Mouse (Mus musculus) liver, embryonic 13.5 days (tissue): ENCODE data around the gene Safb2. TPM values are rescaled to one million over a fixed set of nuclear protein-coding genes. Genes with fewer than 3 reads are reported as not detected.

Experiments
- ATAC-seq: fragments of 200-750 bp; cut with Nextera tagmentation; 2 replicates; pipeline ENCODE4 v1.8.0; 2017; ENCODE audit warnings: low read depth, mild to moderate bottlenecking, moderate number of reproducible peaks, moderate library complexity
- DNase-seq: peaks from one replicate; pipeline ENCODE4 v3.0.0; 2022
- H3K27ac ChIP-seq: fragments of 300-500 bp; sonication (generic); 2 replicates; pipeline ENCODE4 v1.5.1; 2015; ENCODE audit warnings: moderate library complexity, mild to moderate bottlenecking, inconsistent platforms
- H3K27me3 ChIP-seq: fragments of 300-500 bp; sonication (generic); 2 replicates; pipeline ENCODE4 v1.6.1; 2015; ENCODE audit warnings: mild to moderate bottlenecking, inconsistent platforms
- H3K36me3 ChIP-seq: fragments of 300-500 bp; sonication (generic); 2 replicates; pipeline ENCODE4 v1.6.1; 2015; ENCODE audit warnings: mild to moderate bottlenecking, inconsistent platforms
- H3K4me1 ChIP-seq: fragments of 300-500 bp; sonication (generic); replicated peaks from 2 replicates; pipeline ENCODE4 v1.6.1; 2015; ENCODE audit warnings: inconsistent platforms
- H3K4me2 ChIP-seq: fragments of 300-500 bp; sonication (generic); 2 replicates; pipeline ENCODE4 v1.6.1; 2015; ENCODE audit warnings: inconsistent platforms, mild to moderate bottlenecking, moderate library complexity
- H3K4me3 ChIP-seq: fragments of 300-500 bp; sonication (generic); replicated peaks from 2 replicates; pipeline ENCODE4 v1.5.1; 2015; ENCODE audit warnings: mild to moderate bottlenecking, inconsistent platforms
- H3K9ac ChIP-seq: fragments of 300-500 bp; sonication (generic); 2 replicates; pipeline ENCODE4 v1.6.1; 2015; ENCODE audit warnings: mild to moderate bottlenecking, inconsistent platforms
- H3K9me3 ChIP-seq: fragments of 300-500 bp; sonication (generic); replicated peaks from 2 replicates; pipeline ENCODE4 v1.6.1; 2016; ENCODE audit warnings: inconsistent platforms
- WGBS: fragments of 180-500 bp; shearing (Covaris S2); methylation state at CpG from one replicate; pipeline ENCODE4 v1.1.7; 2015; ENCODE audit not compliant: insufficient replicate concordance; 5-methylcytosine and 5-hydroxymethylcytosine counted together
- polyA plus RNA-seq: library from polyadenylated mRNA; unstranded; fragments of >200 nt; fragmentation: Nextera tagmentation; extraction: Ambion mirVana; gene quantifications from 2 replicates; pipeline ENCODE4 v1.2.1, GENCODE M21; 2015

Safb2 gene
- polyA plus RNA-seq, 1 experiment from 2014 or later, result 37.5 TPM

GRCm38 (mm10) chr17:56583611-56584256 lies 651 bp downstream of the Safb2 start:
- Histone ChIP-seq H3K9me3 (no peaks in the 10 kb centered on the region), H3K4me3 (peak overlapping the region; percentile 95), H3K4me2 (peak overlapping the region; percentile 92), H3K4me1 (peaks cover 64% of the 10 kb centered on the region), H3K27me3 (no peaks in the 10 kb centered on the region), H3K36me3 (peaks cover 70% of the 10 kb centered on the region), H3K9ac (peak overlapping the region; percentile 94), H3K27ac (peak overlapping the region; percentile 96)
- DNase-seq (peak; percentile 34), ATAC-seq (no peak)
- under 1% methylated on average over 33 of the region's 33 CpGs for WGBS

GRCm38 (mm10) chr17:56583071-56583470 lies 1.3 kb downstream of the Safb2 start:
- WGBS, result 52% methylated on average over 1 of the region's 1 CpGs
- H3K4me2 ChIP-seq, result peak overlapping the region; percentile 92
- peak overlapping the region; percentile 96 for H3K27ac ChIP-seq
- ATAC-seq (no peak), DNase-seq (no peak)
- peaks cover 70% of the 10 kb centered on the region for H3K36me3 ChIP-seq
- peak overlapping the region; percentile 94 for H3K9ac ChIP-seq
- H3K4me1 ChIP-seq, result peaks cover 59% of the 10 kb centered on the region
- peak overlapping the region; percentile 95 for H3K4me3 ChIP-seq
- no peaks in the 10 kb centered on the region for H3K27me3 ChIP-seq
- no peaks in the 10 kb centered on the region for H3K9me3 ChIP-seq

GRCm38 (mm10) chr17:56572939-56573338 lies 11.4 kb downstream of the Safb2 start:
- ATAC-seq (0 out of 2 replicates have a peak, but pooled peaks have one; percentile 43), DNase-seq (no peak)
- peaks cover 14% of the 10 kb centered on the region; the same call in 1 of the 2 replicates for H3K4me1 ChIP-seq
- no peak overlapping the region for H3K4me3 ChIP-seq
- H3K36me3 ChIP-seq, result peaks cover 94% of the 10 kb centered on the region
- H3K9me3 ChIP-seq, result no peaks in the 10 kb centered on the region
- no peak overlapping the region for H3K27ac ChIP-seq
- 89% methylated on average over 3 of the region's 3 CpGs for WGBS
- H3K4me2 ChIP-seq, result no peak overlapping the region
- H3K27me3 ChIP-seq, result no peaks in the 10 kb centered on the region
- no peak overlapping the region for H3K9ac ChIP-seq

GRCm38 (mm10) chr17:56572154-56572553 lies 12.2 kb downstream of the Safb2 start:
- DNase-seq, result no peak

DNA sequence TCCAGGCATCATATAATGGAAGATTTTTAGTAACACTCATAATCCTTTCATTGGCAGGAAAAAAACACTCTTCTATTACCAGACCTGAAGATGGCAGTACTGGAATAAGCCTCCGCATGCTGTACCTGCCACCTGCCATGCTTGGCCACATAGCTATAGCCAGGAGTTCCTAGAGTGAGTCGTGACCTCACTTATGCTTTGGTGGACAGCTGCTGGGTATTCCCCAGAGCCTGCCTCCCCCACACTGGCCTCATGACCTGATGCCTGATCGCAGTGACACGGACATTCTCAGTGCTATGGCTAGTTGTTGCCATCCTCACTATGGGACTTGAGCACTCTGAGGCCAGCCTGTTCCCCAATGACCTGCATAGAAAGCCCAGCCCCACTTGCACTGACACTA lies 14.1 kb downstream of the Safb2 start:
- Histone ChIP-seq H3K4me1 (peaks cover 14% of the 10 kb centered on the region; the same call in 1 of the 2 replicates), H3K27ac (no peak overlapping the region), H3K4me3 (no peak overlapping the region), H3K27me3 (no peaks in the 10 kb centered on the region), H3K9me3 (no peaks in the 10 kb centered on the region), H3K36me3 (peaks cover 98% of the 10 kb centered on the region), H3K9ac (no peak overlapping the region), H3K4me2 (no peak overlapping the region)
- whole genome bisulfite sequencing, result 91% methylated on average over 4 of the region's 4 CpGs
- ATAC-seq (no peak), DNase-seq (no peak)

More at GRCm38 (mm10) chr17:56572154-56572553, 12.2 kb downstream of the Safb2 start:
- WGBS, result 71% methylated on average over 1 of the region's 1 CpGs
- H3K4me2 ChIP-seq, result no peak overlapping the region
- peaks cover 14% of the 10 kb centered on the region; the same call in 1 of the 2 replicates for H3K4me1 ChIP-seq
- H3K9me3 ChIP-seq, result no peaks in the 10 kb centered on the region
- H3K4me3 ChIP-seq, result no peak overlapping the region
- ATAC-seq, result no peak
- no peak overlapping the region for H3K27ac ChIP-seq
- no peaks in the 10 kb centered on the region for H3K27me3 ChIP-seq
- H3K36me3 ChIP-seq, result peaks cover 94% of the 10 kb centered on the region
- H3K9ac ChIP-seq, result no peak overlapping the region

DNA sequence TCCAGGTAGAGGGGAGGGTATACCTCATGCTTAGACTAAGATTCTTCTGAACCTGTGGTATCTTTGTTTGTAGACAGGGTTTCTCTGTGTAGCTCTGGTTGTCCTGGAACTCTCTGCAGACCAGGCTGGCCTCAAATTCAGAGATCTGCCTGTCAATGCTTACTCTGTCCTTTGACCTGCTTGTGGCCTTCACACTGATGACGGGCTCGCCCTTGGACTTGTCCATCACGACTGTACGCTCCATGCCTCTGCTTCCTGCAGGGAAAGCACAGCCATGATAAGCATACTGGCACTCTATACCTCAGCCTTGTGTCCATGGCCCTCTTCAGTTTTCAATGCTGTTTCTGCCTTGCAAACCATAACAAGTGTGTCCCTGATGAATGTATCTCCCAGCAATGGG lies 17.0 kb downstream of the Safb2 start:
- H3K36me3 ChIP-seq, result peaks cover 99% of the 10 kb centered on the region
- H3K27me3 ChIP-seq, result no peaks in the 10 kb centered on the region
- no peak for ATAC-seq
- H3K4me1 ChIP-seq, result peaks cover 1% of the 10 kb centered on the region; the same call in 1 of the 2 replicates
- H3K9ac ChIP-seq, result no peak overlapping the region
- no peak for DNase-seq
- H3K27ac ChIP-seq, result no peak overlapping the region
- H3K4me2 ChIP-seq, result no peak overlapping the region
- H3K9me3 ChIP-seq, result no peaks in the 10 kb centered on the region
- WGBS, result 85% methylated on average over 4 of the region's 4 CpGs
- H3K4me3 ChIP-seq, result no peak overlapping the region

DNA sequence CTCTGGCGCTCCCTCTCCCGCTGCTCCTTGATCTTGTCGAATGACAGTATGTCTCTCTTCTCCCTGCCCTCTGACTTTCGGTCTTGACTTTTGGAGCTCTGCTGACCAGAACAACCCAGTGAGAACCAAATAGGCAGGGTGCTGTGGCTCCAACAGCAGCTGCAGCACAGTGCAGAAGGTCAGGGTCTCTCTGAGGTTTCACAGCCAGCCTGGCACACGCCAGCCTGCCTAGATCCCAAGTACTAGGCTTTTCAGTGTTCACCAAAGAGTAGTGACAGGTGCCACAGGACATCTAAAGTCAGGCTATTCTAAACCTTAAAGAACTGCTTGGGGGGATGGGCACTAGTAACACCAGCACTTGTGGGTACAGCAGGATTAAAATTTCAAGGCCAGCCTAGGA lies 17.5 kb downstream of the Safb2 start:
- Histone ChIP-seq H3K27ac (no peak overlapping the region), H3K36me3 (peaks cover 99% of the 10 kb centered on the region), H3K9ac (no peak overlapping the region), H3K4me3 (no peak overlapping the region), H3K4me2 (no peak overlapping the region), H3K27me3 (no peaks in the 10 kb centered on the region), H3K4me1 (no peaks in the 10 kb centered on the region), H3K9me3 (no peaks in the 10 kb centered on the region)
- DNase-seq (no peak), ATAC-seq (no peak)
- 94% methylated on average over 5 of the region's 5 CpGs for WGBS

- Histone ChIP-seq H3K36me3 (peaks cover 99% of the 10 kb centered on the region), H3K9me3 (no peaks in the 10 kb centered on the region), H3K4me2 (no peak overlapping the region), H3K4me3 (no peak overlapping the region), H3K4me1 (no peaks in the 10 kb centered on the region), H3K27me3 (no peaks in the 10 kb centered on the region), H3K27ac (no peak overlapping the region), H3K9ac (no peak overlapping the region)
- DNase-seq (no peak), ATAC-seq (no peak)
- WGBS, result 93% methylated on average over 29 of the region's 29 CpGs
Measured at GRCm38 (mm10) chr17:56566293-56566692, 18.1 kb downstream of the Safb2 start.

GRCm38 (mm10) chr17:56561866-56562265 lies 22.5 kb downstream of the Safb2 start:
- Histone ChIP-seq H3K4me3 (no peak overlapping the region), H3K4me2 (no peak overlapping the region), H3K27me3 (no peaks in the 10 kb centered on the region), H3K27ac (no peak overlapping the region), H3K9me3 (no peaks in the 10 kb centered on the region), H3K36me3 (peaks cover 63% of the 10 kb centered on the region), H3K4me1 (no peaks in the 10 kb centered on the region), H3K9ac (no peak overlapping the region)
- DNase-seq, result no peak
- 82% methylated on average over 2 of the region's 2 CpGs for WGBS
- ATAC-seq, result no peak

DNA sequence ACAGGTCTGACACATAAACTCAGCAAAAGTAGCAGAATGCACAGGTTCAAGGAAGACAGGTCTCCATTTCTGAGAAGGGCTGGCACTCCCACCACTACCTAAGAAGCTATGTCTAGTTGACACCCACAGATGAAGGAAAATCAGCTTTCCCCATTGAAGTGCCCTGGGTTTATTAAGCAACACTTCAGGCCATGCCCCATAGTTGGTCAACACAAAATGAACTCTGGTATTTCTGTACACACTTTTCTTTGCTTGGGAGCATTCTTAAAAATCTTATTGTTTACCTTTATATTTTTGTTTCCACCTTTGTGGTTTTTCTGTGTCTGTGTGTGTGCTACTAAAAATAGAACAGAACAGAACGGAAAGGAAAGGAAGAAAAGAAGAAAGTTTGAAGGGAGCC lies 24.3 kb downstream of the Safb2 start:
- no peak overlapping the region for H3K9ac ChIP-seq
- no peaks in the 10 kb centered on the region for H3K4me1 ChIP-seq
- DNase-seq, result no peak
- no peaks in the 10 kb centered on the region for H3K9me3 ChIP-seq
- no peaks in the 10 kb centered on the region for H3K27me3 ChIP-seq
- no peak overlapping the region for H3K4me2 ChIP-seq
- no peak overlapping the region for H3K27ac ChIP-seq
- H3K4me3 ChIP-seq, result no peak overlapping the region
- ATAC-seq, result no peak
- 72% methylated on average over 1 of the region's 1 CpGs for WGBS
- peaks cover 45% of the 10 kb centered on the region for H3K36me3 ChIP-seq

DNA sequence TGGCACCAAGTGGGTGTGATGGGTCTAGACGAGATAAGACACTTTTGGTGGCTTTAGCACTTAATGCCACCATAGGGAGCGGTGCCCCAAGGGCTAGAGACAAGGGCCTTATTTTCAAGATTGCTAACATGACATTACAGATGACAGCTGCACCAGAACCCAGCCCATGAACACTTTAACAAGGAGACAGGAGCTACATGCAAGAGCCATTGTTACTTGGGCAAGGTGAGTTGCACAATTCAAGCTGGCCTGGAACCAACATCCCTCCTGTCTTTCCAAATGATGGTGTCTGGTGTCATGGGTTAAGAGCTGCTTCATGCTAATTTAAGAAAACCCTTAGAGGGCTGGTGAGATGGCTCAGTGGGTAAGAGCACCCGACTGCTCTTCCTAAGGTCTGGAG lies 25.0 kb downstream of the Safb2 start:
- no peaks in the 10 kb centered on the region for H3K9me3 ChIP-seq
- no peak overlapping the region for H3K9ac ChIP-seq
- no peak for DNase-seq
- H3K27ac ChIP-seq, result no peak overlapping the region
- ATAC-seq, result no peak; the same call in 1 of the 2 replicates
- 0 out of 2 replicates have a peak, but pooled peaks cover 2% of the 10 kb centered on the region for H3K4me1 ChIP-seq
- no peak overlapping the region for H3K4me3 ChIP-seq
- 47% methylated on average over 3 of the region's 3 CpGs for WGBS
- H3K36me3 ChIP-seq, result peaks cover 38% of the 10 kb centered on the region
- no peak overlapping the region for H3K4me2 ChIP-seq
- no peaks in the 10 kb centered on the region for H3K27me3 ChIP-seq

- ATAC-seq, result no peak
- peak; percentile 43 for DNase-seq
Measured at GRCm38 (mm10) chr17:56558448-56558847, 25.9 kb downstream of the Safb2 start.

More at GRCm38 (mm10) chr17:56558448-56558847, 25.9 kb downstream of the Safb2 start:
- Histone ChIP-seq H3K9ac (no peak overlapping the region), H3K4me2 (no peak overlapping the region), H3K4me1 (0 out of 2 replicates have a peak, but pooled peaks cover 2% of the 10 kb centered on the region), H3K9me3 (no peaks in the 10 kb centered on the region), H3K36me3 (peaks cover 28% of the 10 kb centered on the region), H3K4me3 (no peak overlapping the region), H3K27me3 (no peaks in the 10 kb centered on the region), H3K27ac (no peak overlapping the region)
- WGBS, result 19% methylated on average over 3 of the region's 3 CpGs
